Mouse (Mus musculus) small intestine, adult 2 months (tissue): Measurements from ENCODE around the gene Edc3.

Experiments used
- CTCF ChIP-seq: fragments of 200-500 bp; IDR thresholded peaks from 2 replicates; pipeline ENCODE4 v1.5.1; 2012; ENCODE audit warnings: low read depth, mild to moderate bottlenecking, control low read depth, inconsistent platforms, low read length, moderate library complexity, mixed read lengths; ENCODE audit not compliant: insufficient replicate concordance, insufficient read length; ENCODE audit errors: extremely low read depth
- POLR2A ChIP-seq: fragments of 200-500 bp; IDR thresholded peaks from 2 replicates; pipeline ENCODE4 v1.6.1; 2012; ENCODE audit warnings: low read depth, mild to moderate bottlenecking, control low read depth, inconsistent platforms, low read length, moderate library complexity

GRCm38 (mm10) chr9:57762563-57762991, 54.2 kb downstream of the Edc3 start:
- TF ChIP-seq CTCF, result peak; percentile 67; the same call in 1 of the 2 replicates
- TF ChIP-seq POLR2A, result no peak
